Mouse (Mus musculus): ENCODE data around the gene Sdk2. TPM values are rescaled to one million over a fixed set of nuclear protein-coding genes. Genes with fewer than 3 reads are reported as not detected.

Gene Sdk2
- polyA plus RNA-seq, 1 experiment from 2014 or later, result 0.66 TPM

DNA sequence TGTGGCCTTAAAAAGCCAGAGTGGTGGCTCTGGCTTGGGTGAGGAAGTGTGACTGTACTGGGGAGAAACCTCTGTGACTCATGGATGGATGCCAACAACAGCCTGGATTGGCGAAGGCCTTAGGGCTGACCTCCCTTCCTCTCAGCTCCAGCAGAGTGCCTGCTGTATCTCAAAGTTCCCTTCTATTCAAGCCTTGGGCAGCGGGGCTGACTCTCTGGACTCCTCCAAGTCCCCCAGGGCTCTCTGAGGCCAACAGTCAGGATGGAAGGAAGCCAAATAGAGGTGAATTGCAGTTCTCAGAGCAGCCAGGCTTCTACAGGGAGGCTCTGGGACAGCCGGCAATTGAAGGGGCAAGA is 94.4 kb downstream of the Sdk2 start:
- Histone ChIP-seq H3K4me3 (ENCODE audit: low read depth, low read length) (no peak overlapping the region), H3K4me2 (replicated peaks; ENCODE audit: low read depth) (no peak overlapping the region), H3K27ac (ENCODE audit: low read depth, low read length) (no peak overlapping the region), H3K4me1 (replicated peaks; ENCODE audit: control insufficient read depth, insufficient read depth, low read length) (no peaks in the 10 kb centered on the region), H3K9ac (ENCODE audit: low read depth, low read length) (no peak overlapping the region), H3K9me3 (ENCODE audit: control insufficient read depth) (peaks cover 5% of the 10 kb centered on the region), H3K27me3 (replicated peaks; ENCODE audit: control insufficient read depth, insufficient read depth, low read length) (no peaks in the 10 kb centered on the region), H3K36me3 (ENCODE audit: control insufficient read depth, insufficient read depth) (no peaks in the 10 kb centered on the region)
- ATAC-seq, result no peak
- WGBS, result 76% methylated on average over 3 of the region's 3 CpGs
- no peak for TF ChIP-seq CTCF (IDR thresholded peaks at IDR 0.05; ENCODE audit: low read depth)

DNA sequence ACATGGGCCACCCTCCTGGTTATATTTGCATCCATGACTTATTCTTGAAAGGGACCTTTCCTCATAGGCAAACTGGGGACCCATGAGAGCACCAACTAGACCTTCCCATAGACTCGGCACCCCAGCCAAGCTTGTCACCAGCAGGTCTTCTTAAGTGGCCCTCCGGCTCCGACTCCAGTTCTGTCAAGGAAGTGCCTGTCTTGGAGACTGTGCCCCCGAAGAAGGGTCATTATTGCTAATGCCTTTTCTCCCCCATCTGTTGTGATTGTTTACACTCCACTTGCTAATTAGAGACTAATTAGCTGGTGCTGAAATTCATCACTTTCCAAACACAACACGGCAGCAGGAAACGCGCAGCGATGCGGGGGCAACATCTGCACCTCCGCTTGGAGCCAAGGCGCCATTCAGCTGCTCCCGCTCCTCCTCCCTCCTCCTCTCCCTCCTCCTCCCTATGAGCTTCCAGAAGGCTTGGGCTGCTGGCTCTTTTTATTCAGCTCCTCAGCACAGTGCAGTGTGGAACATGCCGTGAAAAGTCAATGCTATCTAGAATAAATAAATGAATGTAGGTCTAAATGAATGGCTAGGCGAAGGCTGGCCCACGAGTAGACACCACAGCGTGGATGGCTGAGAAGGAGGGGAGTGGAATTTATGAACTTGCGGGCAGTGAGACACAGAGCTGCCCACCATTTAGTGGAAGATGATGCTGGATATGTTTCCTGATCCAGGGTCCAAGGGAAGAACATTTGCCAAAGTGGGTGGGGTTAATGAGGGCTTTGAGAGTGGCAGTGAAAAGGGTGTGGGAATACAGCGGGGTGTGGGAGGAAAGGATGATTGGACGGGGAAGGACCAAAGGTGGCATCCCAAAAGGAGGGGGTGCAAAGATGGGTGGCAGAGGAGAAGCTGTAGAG is 95.0 kb downstream of the Sdk2 start:
- TF ChIP-seq CTCF (IDR thresholded peaks at IDR 0.05; ENCODE audit: low read depth), result no peak
- H3K36me3 ChIP-seq (ENCODE audit: control insufficient read depth, insufficient read depth), result no peaks in the 10 kb centered on the region
- no peak overlapping the region for H3K4me2 ChIP-seq (replicated peaks; ENCODE audit: low read depth)
- ATAC-seq, result no peak
- H3K9ac ChIP-seq (ENCODE audit: low read depth, low read length), result no peak overlapping the region
- no peaks in the 10 kb centered on the region for H3K4me1 ChIP-seq (replicated peaks; ENCODE audit: control insufficient read depth, insufficient read depth, low read length)
- H3K27me3 ChIP-seq (replicated peaks; ENCODE audit: control insufficient read depth, insufficient read depth, low read length), result no peaks in the 10 kb centered on the region
- H3K4me3 ChIP-seq (ENCODE audit: low read depth, low read length), result no peak overlapping the region
- WGBS, result 89% methylated on average over 19 of the region's 19 CpGs
- peaks cover 11% of the 10 kb centered on the region for H3K9me3 ChIP-seq (ENCODE audit: control insufficient read depth)
- no peak overlapping the region for H3K27ac ChIP-seq (ENCODE audit: low read depth, low read length)

DNA sequence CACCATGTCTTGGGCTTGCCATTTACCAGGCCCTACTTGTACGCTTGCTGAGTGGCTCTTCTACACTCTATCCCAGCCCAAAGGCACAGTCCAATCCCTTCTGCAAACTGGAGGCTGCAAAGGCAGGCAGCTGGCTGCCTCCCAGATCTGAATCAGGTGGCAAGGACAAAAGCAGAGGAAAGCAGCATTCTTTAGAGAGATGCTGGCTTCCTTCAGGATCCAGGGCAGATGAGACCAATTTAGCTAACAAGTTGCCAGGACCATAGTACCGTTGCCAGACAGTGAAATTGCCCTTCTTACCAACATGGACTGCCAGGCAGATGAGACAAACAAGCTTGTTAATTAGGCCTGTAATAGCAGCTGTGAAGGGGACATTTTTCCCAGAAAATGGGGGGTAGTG is 96.8 kb downstream of the Sdk2 start:
- Histone ChIP-seq H3K27me3 (replicated peaks; ENCODE audit: control insufficient read depth, insufficient read depth, low read length) (no peaks in the 10 kb centered on the region), H3K4me3 (ENCODE audit: low read depth, low read length) (no peak overlapping the region), H3K4me1 (replicated peaks; ENCODE audit: control insufficient read depth, insufficient read depth, low read length) (no peaks in the 10 kb centered on the region), H3K9ac (ENCODE audit: low read depth, low read length) (no peak overlapping the region), H3K27ac (ENCODE audit: low read depth, low read length) (no peak overlapping the region), H3K4me2 (replicated peaks; ENCODE audit: low read depth) (no peak overlapping the region), H3K36me3 (ENCODE audit: control insufficient read depth, insufficient read depth) (no peaks in the 10 kb centered on the region), H3K9me3 (ENCODE audit: control insufficient read depth) (peaks cover 23% of the 10 kb centered on the region)
- WGBS, result 87% methylated on average over 2 of the region's 2 CpGs
- no peak for ATAC-seq
- TF ChIP-seq CTCF (IDR thresholded peaks at IDR 0.05; ENCODE audit: low read depth), result no peak

DNA sequence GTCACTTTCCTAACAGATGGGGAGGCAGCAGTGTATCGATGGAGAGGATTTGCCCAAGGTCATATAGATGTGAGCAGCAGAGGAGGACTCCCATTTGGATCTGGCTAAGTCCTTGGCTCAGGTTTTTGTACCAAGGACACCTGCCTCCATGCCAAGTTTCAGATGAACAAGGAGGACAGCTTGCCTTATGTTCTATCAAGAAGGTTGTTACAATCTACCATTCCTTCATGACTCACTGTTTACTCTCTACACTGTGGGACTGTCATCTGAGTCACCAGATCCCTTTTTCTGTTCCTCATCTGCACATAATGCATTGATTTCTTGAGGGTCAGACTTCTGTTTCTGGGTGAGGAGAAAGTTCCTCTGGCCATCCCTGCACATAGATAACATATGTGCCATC is 101.6 kb downstream of the Sdk2 start:
- Histone ChIP-seq H3K36me3 (ENCODE audit: control insufficient read depth, insufficient read depth) (no peaks in the 10 kb centered on the region), H3K4me3 (ENCODE audit: low read depth, low read length) (no peak overlapping the region), H3K27me3 (replicated peaks; ENCODE audit: control insufficient read depth, insufficient read depth, low read length) (no peaks in the 10 kb centered on the region), H3K27ac (ENCODE audit: low read depth, low read length) (no peak overlapping the region), H3K9me3 (ENCODE audit: control insufficient read depth) (peaks cover 26% of the 10 kb centered on the region), H3K4me2 (replicated peaks; ENCODE audit: low read depth) (no peak overlapping the region), H3K4me1 (replicated peaks; ENCODE audit: control insufficient read depth, insufficient read depth, low read length) (no peaks in the 10 kb centered on the region), H3K9ac (ENCODE audit: low read depth, low read length) (no peak overlapping the region)
- TF ChIP-seq CTCF (IDR thresholded peaks at IDR 0.05; ENCODE audit: low read depth), result no peak
- no peak for ATAC-seq
- 86% methylated on average over 1 of the region's 1 CpGs for WGBS

DNA sequence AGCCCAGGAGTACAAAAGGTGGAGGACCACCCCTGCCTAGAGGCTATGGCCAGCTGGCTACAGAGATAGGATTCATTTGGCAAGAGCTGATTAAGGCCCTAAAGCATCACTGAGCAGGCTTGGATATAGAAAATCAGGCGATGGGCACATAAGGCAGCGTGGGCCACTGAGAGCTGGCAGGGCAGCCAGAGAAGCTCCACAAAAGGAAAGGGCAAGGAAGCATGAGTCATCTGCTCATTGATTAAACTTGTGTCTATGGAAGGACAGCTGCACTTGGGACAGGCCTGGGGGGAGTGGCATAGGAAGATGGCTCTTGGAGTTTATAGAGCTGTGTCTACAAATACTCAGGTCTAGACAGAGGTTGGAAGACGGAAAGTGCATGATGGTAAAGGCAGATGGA is 104.1 kb downstream of the Sdk2 start:
- no peaks in the 10 kb centered on the region for H3K27me3 ChIP-seq (replicated peaks; ENCODE audit: control insufficient read depth, insufficient read depth, low read length)
- WGBS, result 86% methylated on average over 3 of the region's 3 CpGs
- no peak overlapping the region for H3K4me2 ChIP-seq (replicated peaks; ENCODE audit: low read depth)
- TF ChIP-seq CTCF (IDR thresholded peaks at IDR 0.05; ENCODE audit: low read depth), result no peak
- no peak overlapping the region for H3K27ac ChIP-seq (ENCODE audit: low read depth, low read length)
- H3K9me3 ChIP-seq (ENCODE audit: control insufficient read depth), result peaks cover 23% of the 10 kb centered on the region
- H3K36me3 ChIP-seq (ENCODE audit: control insufficient read depth, insufficient read depth), result no peaks in the 10 kb centered on the region
- H3K4me1 ChIP-seq (replicated peaks; ENCODE audit: control insufficient read depth, insufficient read depth, low read length), result no peaks in the 10 kb centered on the region
- ATAC-seq, result no peak
- H3K4me3 ChIP-seq (ENCODE audit: low read depth, low read length), result no peak overlapping the region
- H3K9ac ChIP-seq (ENCODE audit: low read depth, low read length), result no peak overlapping the region

DNA sequence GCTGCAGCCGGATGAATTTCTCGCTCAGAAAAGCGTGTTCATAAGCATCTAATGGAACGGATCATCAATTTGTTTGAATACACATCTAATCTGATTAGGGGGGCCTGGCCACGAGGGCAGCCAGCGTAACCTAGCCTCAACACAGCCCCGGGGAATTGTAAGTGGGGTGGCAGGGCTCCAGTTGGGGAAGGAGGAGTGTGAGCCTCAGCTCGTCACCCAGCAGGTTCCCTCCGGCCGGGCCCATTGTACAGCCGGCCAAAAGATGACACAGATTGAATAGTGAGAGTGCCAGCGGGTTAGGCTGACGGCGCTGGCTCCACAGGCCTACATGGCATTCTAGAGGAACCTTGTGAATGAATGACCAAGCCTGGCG is 115.2 kb downstream of the Sdk2 start:
- H3K9ac ChIP-seq (ENCODE audit: low read depth, low read length), result no peak overlapping the region
- no peaks in the 10 kb centered on the region for H3K36me3 ChIP-seq (ENCODE audit: control insufficient read depth, insufficient read depth)
- TF ChIP-seq CTCF (IDR thresholded peaks at IDR 0.05; ENCODE audit: low read depth), result no peak
- no peak overlapping the region for H3K4me3 ChIP-seq (ENCODE audit: low read depth, low read length)
- ATAC-seq, result no peak
- no peak overlapping the region for H3K27ac ChIP-seq (ENCODE audit: low read depth, low read length)
- H3K27me3 ChIP-seq (replicated peaks; ENCODE audit: control insufficient read depth, insufficient read depth, low read length), result no peaks in the 10 kb centered on the region
- H3K4me1 ChIP-seq (replicated peaks; ENCODE audit: control insufficient read depth, insufficient read depth, low read length), result no peaks in the 10 kb centered on the region
- H3K9me3 ChIP-seq (ENCODE audit: control insufficient read depth), result no peaks in the 10 kb centered on the region
- no peak overlapping the region for H3K4me2 ChIP-seq (replicated peaks; ENCODE audit: low read depth)
- 79% methylated on average over 15 of the region's 15 CpGs for WGBS
